Mouse (Mus musculus) bone marrow macrophage, adult 2 months (primary cell): ENCODE data around the gene Commd1.

Experiments
- CTCF ChIP-seq: IDR thresholded peaks from 2 replicates; pipeline ENCODE4 v1.5.1; 2012; ENCODE audit warnings: low read depth, mild to moderate bottlenecking, low read length, moderate library complexity
- POLR2A ChIP-seq: IDR thresholded peaks from 2 replicates; pipeline ENCODE4 v1.6.1; 2012; ENCODE audit warnings: mild to moderate bottlenecking, low read depth, low read length, borderline replicate concordance

DNA sequence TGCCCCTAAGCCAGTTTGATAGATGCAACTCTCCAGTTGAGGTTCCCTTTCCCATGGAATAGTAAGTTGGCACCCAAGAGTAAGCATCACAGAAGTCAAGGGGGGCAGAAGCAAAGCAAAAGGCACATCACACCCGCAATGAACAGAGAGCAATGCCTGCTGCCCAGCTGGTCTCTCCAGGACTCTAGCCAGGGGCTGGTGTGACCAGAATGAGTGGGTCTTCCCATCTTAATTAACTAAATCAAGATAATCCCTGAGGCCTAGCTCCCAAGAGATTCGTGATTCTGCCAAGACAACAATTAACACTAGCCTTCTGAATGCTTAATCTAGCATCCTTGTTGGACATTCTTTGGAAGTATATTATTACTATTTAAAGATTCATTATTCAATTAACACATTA lies 58.6 kb downstream of the Commd1 start:
- TF ChIP-seq CTCF (no peak), POLR2A (no peak)
